Comparison of ENCODE assay signal across 22 mouse cellular contexts in genomic region chr9:12690948-12691279, GRCm38 (mm10).
DNase-seq lines count a peak whose midpoint lies in the region; ATAC-seq lines count a peak whose summit lies in the region.
"Had no signal": no experiment of that assay in that cellular context is flagged by ENCODE, and none has a peak within 500 bp of the region (broad histone marks: within the 10 kb centered on the region; RNA-seq: fewer than 3 reads in every experiment).

No protein-coding gene starts in this region.

- no peak overlapping the region for H3K4me2 ChIP-seq in forebrain, embryonic 14.5 days (ENCODE audit: low read length)
- H3K4me2 ChIP-seq in forebrain, embryonic 15.5 days (replicated peaks): no peak overlapping the region
- no peak overlapping the region for H3K4me2 ChIP-seq in neural tube, embryonic 11.5 days (ENCODE audit: low read depth)
- H3K4me2 ChIP-seq: embryonic facial prominence, embryonic 13.5 days; heart, embryonic 11.5 days; kidney, embryonic 15.5 days; limb, embryonic 15.5 days; lung, embryonic 14.5 days had no signal

- no peak overlapping the region for H3K27ac ChIP-seq in forebrain, embryonic 14.5 days (ENCODE audit: low read depth, low read length)
- no peak overlapping the region for H3K27ac ChIP-seq in forebrain, embryonic 15.5 days (replicated peaks)
- no peak overlapping the region for H3K27ac ChIP-seq in neural tube, embryonic 11.5 days (ENCODE audit: low read depth, low read length)
- H3K27ac ChIP-seq: embryonic facial prominence, embryonic 13.5 days; kidney, embryonic 15.5 days; limb, embryonic 15.5 days; liver, embryonic 14.5 days; stomach, postnatal 0 days had no signal

- H3K9me3 ChIP-seq in forebrain, embryonic 14.5 days (replicated peaks; ENCODE audit: control insufficient read depth, low read length): 0 out of 2 replicates have a peak, but pooled peaks cover 2% of the 10 kb centered on the region
- H3K9me3 ChIP-seq in forebrain, embryonic 15.5 days: no peaks in the 10 kb centered on the region
- H3K9me3 ChIP-seq in neural tube, embryonic 11.5 days (ENCODE audit: control insufficient read depth, low read length): no peaks in the 10 kb centered on the region
- H3K9me3 ChIP-seq: embryonic facial prominence, embryonic 13.5 days; kidney, embryonic 15.5 days; limb, embryonic 15.5 days had no signal

- peak; percentile 9 for DNase-seq in forebrain, embryonic 14.5 days (ENCODE audit: low spot score)
- no peak for DNase-seq in neural tube, embryonic 11.5 days (ENCODE audit: low spot score)
- DNase-seq in neural tube, embryonic 10.5 days (ENCODE audit: extremely low spot score, low spot score): no peak
- peak; percentile 23 for DNase-seq in mesoderm, embryonic 11.5 days (ENCODE audit: low read depth, low spot score)
- no peak for DNase-seq in layer of hippocampus, postnatal 14 days (ENCODE audit: low spot score in 2 of 2)
- DNase-seq: adrenal gland, adult 8-10 months; cerebellum, postnatal 25 days; gastrocnemius, postnatal 14 days; heart, adult 11 months; kidney, adult 11 months; layer of hippocampus, adult 9-11 months; left cerebral cortex, postnatal 4 days; lung, embryonic 14.5 days; thymus, adult 2 months had no signal

- H3K9ac ChIP-seq in forebrain, embryonic 14.5 days (ENCODE audit: low read length): no peak overlapping the region
- no peak overlapping the region for H3K9ac ChIP-seq in forebrain, embryonic 15.5 days (replicated peaks)
- H3K9ac ChIP-seq in neural tube, embryonic 11.5 days (ENCODE audit: low read length): no peak overlapping the region
- H3K9ac ChIP-seq: embryonic facial prominence, embryonic 13.5 days; kidney, embryonic 15.5 days; limb, embryonic 15.5 days; liver, embryonic 14.5 days; lung, embryonic 14.5 days had no signal

- peak; percentile 29; the same call in 1 of the 2 replicates for ATAC-seq in forebrain, embryonic 14.5 days
- ATAC-seq in forebrain, embryonic 15.5 days (replicated peaks): no peak; the same call in 1 of the 2 replicates
- ATAC-seq in neural tube, embryonic 11.5 days (ENCODE audit: insufficient read depth, low FRiP score, low TSS enrichment): peak; percentile 45
- no peak for ATAC-seq in frontal cortex, adult (ENCODE audit: low TSS enrichment)

- no peak overlapping the region for H3K4me3 ChIP-seq in forebrain, embryonic 14.5 days (ENCODE audit: low read depth, low read length)
- no peak overlapping the region for H3K4me3 ChIP-seq in forebrain, embryonic 15.5 days
- no peak overlapping the region for H3K4me3 ChIP-seq in neural tube, embryonic 11.5 days (ENCODE audit: low read depth, low read length)
- H3K4me3 ChIP-seq: embryonic facial prominence, embryonic 13.5 days; kidney, embryonic 15.5 days; limb, embryonic 15.5 days had no signal

- no peaks in the 10 kb centered on the region for H3K4me1 ChIP-seq in forebrain, embryonic 14.5 days (ENCODE audit: control insufficient read depth, insufficient read depth, low read length)
- H3K4me1 ChIP-seq in forebrain, embryonic 15.5 days: peaks cover 9% of the 10 kb centered on the region; the same call in 1 of the 2 replicates
- no peaks in the 10 kb centered on the region for H3K4me1 ChIP-seq in neural tube, embryonic 11.5 days (ENCODE audit: control insufficient read depth, insufficient read depth, low read length)
- H3K4me1 ChIP-seq: embryonic facial prominence, embryonic 13.5 days; kidney, embryonic 15.5 days; limb, embryonic 15.5 days had no signal

- no peaks in the 10 kb centered on the region for H3K27me3 ChIP-seq in forebrain, embryonic 14.5 days (replicated peaks; ENCODE audit: control insufficient read depth, insufficient read depth, low read length)
- no peaks in the 10 kb centered on the region for H3K27me3 ChIP-seq in forebrain, embryonic 15.5 days
- no peaks in the 10 kb centered on the region for H3K27me3 ChIP-seq in neural tube, embryonic 11.5 days (ENCODE audit: control insufficient read depth, insufficient read depth, low read length)
- H3K27me3 ChIP-seq: embryonic facial prominence, embryonic 13.5 days; kidney, embryonic 15.5 days; limb, embryonic 15.5 days had no signal

- no peaks in the 10 kb centered on the region for H3K36me3 ChIP-seq in forebrain, embryonic 14.5 days (ENCODE audit: control insufficient read depth, insufficient read depth, low read length)
- H3K36me3 ChIP-seq in forebrain, embryonic 15.5 days: no peaks in the 10 kb centered on the region
- no peaks in the 10 kb centered on the region for H3K36me3 ChIP-seq in neural tube, embryonic 11.5 days (ENCODE audit: control insufficient read depth, insufficient read depth, low read length)
- H3K36me3 ChIP-seq: embryonic facial prominence, embryonic 13.5 days; kidney, embryonic 15.5 days; limb, embryonic 15.5 days had no signal

- WGBS in forebrain, embryonic 14.5 days: 12% methylated on average over 1 of the region's 1 CpGs
- WGBS in forebrain, embryonic 15.5 days: 8% methylated on average over 1 of the region's 1 CpGs
- 43% methylated on average over 1 of the region's 1 CpGs for WGBS in neural tube, embryonic 11.5 days

Comparison
In these comparisons a context has a peak if more than half of its experiments do, and no peak if none do; other contexts are left out.
1. ATAC-seq: peak in forebrain, embryonic 14.5 days (single experiment) and neural tube, embryonic 11.5 days (single experiment); none in forebrain, embryonic 15.5 days (single experiment) and frontal cortex, adult (single experiment).
2. DNase-seq: peak in forebrain, embryonic 14.5 days (single experiment) and mesoderm, embryonic 11.5 days (single experiment); none in neural tube, embryonic 11.5 days (single experiment), neural tube, embryonic 10.5 days (single experiment) and layer of hippocampus, postnatal 14 days (0 of 2).